Comparison of ENCODE assay signal across 13 mouse cellular contexts in genomic region chr6:88794561-88794971, GRCm38 (mm10). TPM values are rescaled to one million over a fixed set of nuclear protein-coding genes. Genes with fewer than 3 reads are reported as not detected.
DNase-seq lines count a peak whose midpoint lies in the region; ATAC-seq and TF ChIP-seq lines count a peak whose summit lies in the region.
"Had no signal": no experiment of that assay in that cellular context is flagged by ENCODE, and none has a peak within 500 bp of the region (broad histone marks: within the 10 kb centered on the region; RNA-seq: fewer than 3 reads in every experiment).

No protein-coding gene starts in this region.

- no peak for TF ChIP-seq CTCF in hindbrain, postnatal 0 days (IDR thresholded peaks at IDR 0.05; ENCODE audit: low read depth)

- no peak for ATAC-seq in hindbrain, postnatal 0 days
- ATAC-seq in hindbrain, embryonic 11.5 days (ENCODE audit: low FRiP score): no peak
- ATAC-seq in forebrain, embryonic 16.5 days: no peak; the same call in 1 of the 2 replicates

- DNase-seq in adrenal gland, adult 8-10 months: peak; percentile 63
- no peak for DNase-seq in adrenal gland, adult 18-20 months (ENCODE audit: low spot score in 2 of 2)
- peak; percentile 32 for DNase-seq in hindbrain, postnatal 0 days (ENCODE audit: low spot score)
- no peak for DNase-seq in hindbrain, embryonic 11.5 days (ENCODE audit: low spot score)
- peak; percentile 86 for DNase-seq in brain, adult 2 months (ENCODE audit: low read depth, low spot score)
- DNase-seq in T-cell, adult 2 months (ENCODE audit: low spot score): no peak
- DNase-seq in spleen, postnatal 4 days (ENCODE audit: low spot score in 2 of 2): no peak
- DNase-seq: heart, adult 2 months; kidney, postnatal 36 days; lung, postnatal 4 days had no signal

- H3K9me3 ChIP-seq in hindbrain, postnatal 0 days (ENCODE audit: low read length): no peaks in the 10 kb centered on the region
- H3K9me3 ChIP-seq in hindbrain, embryonic 11.5 days (ENCODE audit: control insufficient read depth, low read length): no peaks in the 10 kb centered on the region
- H3K9me3 ChIP-seq in forebrain, embryonic 16.5 days (ENCODE audit: control insufficient read depth, low read length): no peaks in the 10 kb centered on the region
- H3K9me3 ChIP-seq: limb, embryonic 13.5 days; midbrain, embryonic 12.5 days had no signal

- peak overlapping the region; percentile 13; the same call in 1 of the 2 replicates for H3K4me2 ChIP-seq in hindbrain, postnatal 0 days (ENCODE audit: low read depth, low read length)
- no peak overlapping the region for H3K4me2 ChIP-seq in hindbrain, embryonic 11.5 days (replicated peaks; ENCODE audit: low read depth, low read length)
- 0 out of 2 replicates have a peak overlapping the region, but pooled peaks have one; percentile 20 for H3K4me2 ChIP-seq in forebrain, embryonic 16.5 days (ENCODE audit: low read length)
- H3K4me2 ChIP-seq: limb, embryonic 13.5 days; midbrain, embryonic 12.5 days had no signal

- H3K4me1 ChIP-seq in hindbrain, postnatal 0 days (ENCODE audit: insufficient read depth, low read length): peaks cover 23% of the 10 kb centered on the region
- H3K4me1 ChIP-seq in hindbrain, embryonic 11.5 days (replicated peaks; ENCODE audit: control insufficient read depth, insufficient read depth, low read length): no peaks in the 10 kb centered on the region
- H3K4me1 ChIP-seq in forebrain, embryonic 16.5 days (replicated peaks; ENCODE audit: control insufficient read depth, insufficient read depth, low read length): peaks cover 32% of the 10 kb centered on the region

- peak overlapping the region; percentile 3; the same call in 1 of the 2 replicates for H3K27ac ChIP-seq in hindbrain, postnatal 0 days
- H3K27ac ChIP-seq in hindbrain, embryonic 11.5 days (ENCODE audit: low read depth, low read length): no peak overlapping the region
- H3K27ac ChIP-seq in forebrain, embryonic 16.5 days (ENCODE audit: low read length): no peak overlapping the region; the same call in 1 of the 2 replicates
- H3K27ac ChIP-seq: heart, adult 2 months; limb, embryonic 13.5 days; midbrain, embryonic 12.5 days had no signal

- 41% methylated on average over 14 of the region's 14 CpGs for WGBS in hindbrain, postnatal 0 days
- WGBS in hindbrain, embryonic 11.5 days: 77% methylated on average over 14 of the region's 14 CpGs
- whole genome bisulfite sequencing in forebrain, embryonic 16.5 days: 52% methylated on average over 14 of the region's 14 CpGs

- no peaks in the 10 kb centered on the region for H3K36me3 ChIP-seq in hindbrain, postnatal 0 days (ENCODE audit: insufficient read depth, low read length)
- H3K36me3 ChIP-seq in hindbrain, embryonic 11.5 days (ENCODE audit: control insufficient read depth, insufficient read depth, low read length): no peaks in the 10 kb centered on the region
- H3K36me3 ChIP-seq in forebrain, embryonic 16.5 days (ENCODE audit: control insufficient read depth, insufficient read depth): no peaks in the 10 kb centered on the region
- H3K36me3 ChIP-seq: limb, embryonic 13.5 days; midbrain, embryonic 12.5 days had no signal

- H3K4me3 ChIP-seq in hindbrain, postnatal 0 days (ENCODE audit: low read length): no peak overlapping the region
- H3K4me3 ChIP-seq in hindbrain, embryonic 11.5 days (ENCODE audit: low read depth, low read length): no peak overlapping the region
- no peak overlapping the region for H3K4me3 ChIP-seq in forebrain, embryonic 16.5 days (replicated peaks; ENCODE audit: low read length)
- H3K4me3 ChIP-seq: heart, adult 2 months; limb, embryonic 13.5 days; midbrain, embryonic 12.5 days had no signal

- H3K9ac ChIP-seq in hindbrain, postnatal 0 days (replicated peaks; ENCODE audit: low read length): no peak overlapping the region
- H3K9ac ChIP-seq in hindbrain, embryonic 11.5 days (ENCODE audit: low read depth, low read length): no peak overlapping the region
- no peak overlapping the region for H3K9ac ChIP-seq in forebrain, embryonic 16.5 days (replicated peaks; ENCODE audit: low read depth, low read length)
- H3K9ac ChIP-seq: limb, embryonic 13.5 days; midbrain, embryonic 12.5 days had no signal

- H3K27me3 ChIP-seq in hindbrain, postnatal 0 days (ENCODE audit: insufficient read depth, low read length): no peaks in the 10 kb centered on the region
- no peaks in the 10 kb centered on the region for H3K27me3 ChIP-seq in hindbrain, embryonic 11.5 days (ENCODE audit: control insufficient read depth, insufficient read depth, low read length)
- H3K27me3 ChIP-seq in forebrain, embryonic 16.5 days (replicated peaks; ENCODE audit: control insufficient read depth, insufficient read depth, low read length): no peaks in the 10 kb centered on the region
- H3K27me3 ChIP-seq: limb, embryonic 13.5 days had no signal

RNA-seq across cellular contexts. Expression of gene Abtb1, which starts 47.2 kb away (rescaled TPM):
- 10 to 100 TPM; 32.5 to 43.7 (median 39.8) TPM for total RNA-seq in adrenal gland, adult 8-10 months (2022)
- total RNA-seq in adrenal gland, adult 18-20 months (2021): 10 to 100 TPM; 17.1 to 25.0 TPM
- total RNA-seq in hindbrain, postnatal 0 days (2014; rRNA removed): 62.6 and 78.9 TPM in 2 replicates
- polyA plus RNA-seq in hindbrain, postnatal 0 days (2015; fragmentation: Nextera tagmentation; extraction: Ambion mirVana): 31.5 and 34.8 TPM in 2 replicates
- polyA plus RNA-seq in hindbrain, embryonic 11.5 days (2014; fragmentation: Nextera tagmentation; extraction: Ambion mirVana): 16.1 and 18.4 TPM in 2 replicates
- polyA plus RNA-seq in forebrain, embryonic 16.5 days (2015; fragmentation: Nextera tagmentation; extraction: Ambion mirVana): 44.7 and 47.0 TPM in 2 replicates

Comparison
In these comparisons a context has a peak if more than half of its experiments do, and no peak if none do; other contexts are left out.
1. DNase-seq: peak in adrenal gland, adult 8-10 months (single experiment), hindbrain, postnatal 0 days (single experiment) and brain, adult 2 months (single experiment); none in adrenal gland, adult 18-20 months (0 of 2), hindbrain, embryonic 11.5 days (single experiment), T-cell, adult 2 months (single experiment) and spleen, postnatal 4 days (0 of 2).